Mouse (Mus musculus): ENCODE measurements around the gene Ppig. TPM values are rescaled to one million over a fixed set of nuclear protein-coding genes. Genes with fewer than 3 reads are reported as not detected.

The Ppig gene
- polyA plus RNA-seq, 1 experiment, result 0.30 TPM

DNA sequence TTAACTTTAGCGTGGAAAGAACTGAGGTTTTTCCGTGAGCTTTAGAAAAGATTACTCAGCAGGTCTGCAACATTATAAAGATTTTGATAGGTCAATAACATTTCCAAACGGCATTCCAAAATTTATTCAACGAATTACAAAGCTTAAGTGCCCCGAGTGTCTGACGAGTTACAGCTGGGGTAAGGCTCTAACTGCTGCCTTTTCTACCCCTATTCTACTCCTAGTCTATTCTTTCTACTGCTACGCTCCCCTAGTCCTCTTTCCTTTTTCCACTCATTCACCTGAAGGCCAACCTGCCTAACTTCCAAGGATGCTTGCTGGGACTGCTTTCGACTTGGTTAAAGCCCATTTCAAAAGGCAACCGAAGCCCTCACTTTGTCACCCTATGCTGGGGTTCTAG lies 66.6 kb downstream of the Ppig start:
- Histone ChIP-seq H3K4me3 (ENCODE audit: low read depth, low read length) (peak overlapping the region; percentile 81), H3K4me1 (ENCODE audit: control insufficient read depth, insufficient read depth, insufficient read length, low read length) (peaks cover 2% of the 10 kb centered on the region; the same call in 1 of the 2 replicates), H3K27me3 (ENCODE audit: control insufficient read depth, insufficient read depth, low read length) (no peaks in the 10 kb centered on the region), H3K27ac (ENCODE audit: insufficient read depth, low read depth, low read length) (0 out of 2 replicates have a peak overlapping the region, but pooled peaks have one; percentile 6), H3K36me3 (ENCODE audit: control insufficient read depth, insufficient read depth, low read length) (peaks cover 13% of the 10 kb centered on the region)
- TF ChIP-seq POLR2A (IDR thresholded peaks at IDR 0.05; ENCODE audit: low read depth, low read length), result no peak
- TF ChIP-seq CTCF (IDR thresholded peaks at IDR 0.05; ENCODE audit: extremely low read depth, insufficient read length, insufficient replicate concordance, low read depth, low read length), result no peak
- 17% methylated on average over 9 of the region's 9 CpGs for WGBS

- Histone ChIP-seq H3K27ac (ENCODE audit: insufficient read depth, low read depth, low read length) (peak within 1 kb of the TSS; percentile 71), H3K4me1 (ENCODE audit: control insufficient read depth, insufficient read depth, insufficient read length, low read length) (peaks cover 2% of the 10 kb centered on the region; the same call in 1 of the 2 replicates), H3K27me3 (ENCODE audit: control insufficient read depth, insufficient read depth, low read length) (no peaks in the 10 kb centered on the region), H3K36me3 (ENCODE audit: control insufficient read depth, insufficient read depth, low read length) (peaks cover 17% of the 10 kb centered on the region), H3K4me3 (ENCODE audit: low read depth, low read length) (peak within 1 kb of the TSS; percentile 81)
- WGBS, result 1% methylated on average over 48 of the region's 48 CpGs
- no peak for TF ChIP-seq CTCF (IDR thresholded peaks at IDR 0.05; ENCODE audit: extremely low read depth, insufficient read length, insufficient replicate concordance, low read depth, low read length)
- peak; percentile 90 for TF ChIP-seq POLR2A (IDR thresholded peaks at IDR 0.05; ENCODE audit: low read depth, low read length)
Observed at GRCm38 (mm10) chr2:69789429-69790069, 67.2 kb downstream of the Ppig start, which contains the start of the genes Ccdc173 and Phospho2. Gene Ccdc173, minus strand, starts transcription at chr2:69789575. Gene Phospho2, plus strand, starts transcription at chr2:69789623.

- Histone ChIP-seq H3K4me1 (ENCODE audit: control insufficient read depth, insufficient read depth, insufficient read length, low read length) (peaks cover 2% of the 10 kb centered on the region; the same call in 1 of the 2 replicates), H3K36me3 (ENCODE audit: control insufficient read depth, insufficient read depth, low read length) (peaks cover 21% of the 10 kb centered on the region), H3K4me3 (ENCODE audit: low read depth, low read length) (peak overlapping the region; percentile 5; the same call in 1 of the 2 replicates), H3K27me3 (ENCODE audit: control insufficient read depth, insufficient read depth, low read length) (no peaks in the 10 kb centered on the region), H3K27ac (ENCODE audit: insufficient read depth, low read depth, low read length) (peak overlapping the region; percentile 71)
- TF ChIP-seq POLR2A (IDR thresholded peaks at IDR 0.05; ENCODE audit: low read depth, low read length), result no peak; the same call in 1 of the 2 replicates
- TF ChIP-seq CTCF (IDR thresholded peaks at IDR 0.05; ENCODE audit: extremely low read depth, insufficient read length, insufficient replicate concordance, low read depth, low read length), result peak; percentile 83; the same call in 1 of the 2 replicates
- 1% methylated on average over 10 of the region's 10 CpGs for WGBS
Observed at GRCm38 (mm10) chr2:69790285-69790684, 67.9 kb downstream of the Ppig start.

- H3K4me3 ChIP-seq (ENCODE audit: low read depth, low read length), result no peak overlapping the region
- no peaks in the 10 kb centered on the region for H3K27me3 ChIP-seq (ENCODE audit: control insufficient read depth, insufficient read depth, low read length)
- peaks cover 26% of the 10 kb centered on the region for H3K36me3 ChIP-seq (ENCODE audit: control insufficient read depth, insufficient read depth, low read length)
- 48% methylated on average over 4 of the region's 4 CpGs for WGBS
- H3K4me1 ChIP-seq (ENCODE audit: control insufficient read depth, insufficient read depth, insufficient read length, low read length), result peaks cover 2% of the 10 kb centered on the region; the same call in 1 of the 2 replicates
- H3K27ac ChIP-seq (ENCODE audit: insufficient read depth, low read depth, low read length), result no peak overlapping the region
- no peak for TF ChIP-seq POLR2A (IDR thresholded peaks at IDR 0.05; ENCODE audit: low read depth, low read length)
- TF ChIP-seq CTCF (IDR thresholded peaks at IDR 0.05; ENCODE audit: extremely low read depth, insufficient read length, insufficient replicate concordance, low read depth, low read length), result no peak
Observed at GRCm38 (mm10) chr2:69790722-69791121, 68.4 kb downstream of the Ppig start.

DNA sequence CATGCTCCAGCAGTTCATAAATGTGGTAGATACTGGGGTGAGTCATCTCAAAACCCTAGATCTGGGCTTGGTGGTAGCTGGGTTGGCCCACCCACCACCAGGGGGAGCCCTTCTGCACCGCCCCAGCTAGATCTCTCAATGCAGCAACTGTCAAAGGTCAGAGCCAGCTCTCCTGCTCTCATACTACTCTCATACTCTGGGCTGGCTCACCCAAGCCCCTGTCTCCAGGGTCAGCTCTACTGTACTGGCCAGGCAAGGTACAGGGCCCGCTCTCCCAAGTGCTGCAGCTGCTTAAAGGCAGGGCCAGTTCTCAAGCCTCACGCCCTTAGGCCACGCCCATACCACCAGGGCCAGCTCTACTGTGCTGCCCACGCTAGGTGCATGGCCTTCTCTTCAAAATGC lies 80.6 kb downstream of the Ppig start:
- no peaks in the 10 kb centered on the region for H3K27me3 ChIP-seq (ENCODE audit: control insufficient read depth, insufficient read depth, low read length)
- peak overlapping the region; percentile 65 for H3K4me3 ChIP-seq (ENCODE audit: low read depth, low read length)
- H3K4me1 ChIP-seq (ENCODE audit: control insufficient read depth, insufficient read depth, insufficient read length, low read length), result peaks cover 4% of the 10 kb centered on the region
- H3K36me3 ChIP-seq (ENCODE audit: control insufficient read depth, insufficient read depth, low read length), result no peaks in the 10 kb centered on the region
- no peak overlapping the region for H3K27ac ChIP-seq (ENCODE audit: insufficient read depth, low read depth, low read length)
- TF ChIP-seq POLR2A (IDR thresholded peaks at IDR 0.05; ENCODE audit: low read depth, low read length), result 0 out of 2 replicates have a peak, but pooled peaks have one; percentile 30
- peak; percentile 97 for TF ChIP-seq CTCF (IDR thresholded peaks at IDR 0.05; ENCODE audit: extremely low read depth, insufficient read length, insufficient replicate concordance, low read depth, low read length)
- WGBS, result 24% methylated on average over 5 of the region's 5 CpGs

Other genes with a start within 250 kb of the Ppig start
- gene Lrp2, start 136.5 kb upstream of the Ppig start, polyA plus RNA-seq (2012; rRNA removed), result 0.04 TPM in 1 of 2 replicates, not detected in the other
- not detected in 2 replicates for gene Bbs5, start 75.4 kb upstream of the Ppig start, polyA plus RNA-seq (2012; rRNA removed)
- gene Klhl41, start 52.4 kb upstream of the Ppig start, polyA plus RNA-seq (2012; rRNA removed), result not detected in 2 replicates
- 1.1 and 1.2 TPM in 2 replicates for gene Fastkd1, start 9.0 kb upstream of the Ppig start, polyA plus RNA-seq (2012; rRNA removed)
- not detected in 2 replicates for gene Ccdc173, start 67.0 kb downstream of the Ppig start, polyA plus RNA-seq (2012; rRNA removed)
- 77.7 and 94.4 TPM in 2 replicates for gene Phospho2, start 67.1 kb downstream of the Ppig start, polyA plus RNA-seq (2012; rRNA removed)
- 1.9 and 2.7 TPM in 2 replicates for gene Klhl23, start 99.4 kb downstream of the Ppig start, polyA plus RNA-seq (2012; rRNA removed)
- gene Ssb, start 139.0 kb downstream of the Ppig start, polyA plus RNA-seq (2012; rRNA removed), result 0.28 and 0.36 TPM in 2 replicates
- 0.61 and 2.3 TPM in 2 replicates for gene Mettl5, start 163.1 kb downstream of the Ppig start, polyA plus RNA-seq (2012; rRNA removed)
- 3.3 and 8.0 TPM in 2 replicates for gene Ubr3, start 174.7 kb downstream of the Ppig start, polyA plus RNA-seq (2012; rRNA removed)

All from small intestine, adult 2 months (tissue).